Mouse (Mus musculus): ENCODE data around the gene Hdac11. TPM values are rescaled to one million over a fixed set of nuclear protein-coding genes. Genes with fewer than 3 reads are reported as not detected.
"Not testable (repeated sequence)": the region's sequence is repeated elsewhere in the genome, so short reads cannot be mapped to it uniquely, and the experiment has no call there.

Hdac11 gene
- polyA plus RNA-seq (2012; rRNA removed): 24.2 and 26.6 TPM in 2 replicates

DNA sequence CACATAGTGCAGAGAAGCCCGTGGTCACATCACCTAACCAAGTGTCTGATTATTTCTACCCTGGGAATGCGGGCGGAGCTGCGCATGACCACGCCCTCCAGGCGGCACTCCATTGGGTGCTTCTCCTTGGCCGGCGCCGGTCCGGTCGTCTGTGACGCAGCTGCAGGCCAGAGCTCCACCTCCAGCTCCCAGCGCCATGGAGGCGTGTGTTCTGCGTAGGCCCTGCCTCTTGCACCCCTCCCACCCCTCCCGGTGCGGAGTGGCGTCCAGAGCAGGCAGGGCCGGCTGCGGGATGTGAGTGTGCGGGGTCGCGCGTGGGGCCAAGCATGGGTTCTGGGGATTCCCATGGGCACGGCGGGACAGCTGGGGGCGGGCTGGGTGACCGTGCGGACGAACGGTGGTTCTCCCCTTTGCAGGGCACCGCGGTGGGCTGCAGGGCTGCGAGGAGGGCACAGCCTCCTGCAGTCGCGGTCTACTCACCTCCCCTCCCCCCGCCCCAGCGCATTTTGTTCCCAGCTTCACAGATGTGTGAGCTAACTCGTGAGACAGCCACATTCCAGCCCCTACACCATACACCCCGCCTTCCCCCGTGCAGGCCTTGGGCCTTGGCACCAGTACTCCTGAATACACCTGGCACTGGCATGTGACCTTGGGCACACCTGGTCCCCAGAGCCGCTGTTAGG lies at the start of gene Hdac11:
Hdac11 (plus strand) TSS at position 112 of the 683 bp plus-strand sequence.
- peak; percentile 67 for DNase-seq (ENCODE audit: low spot score)

DNA sequence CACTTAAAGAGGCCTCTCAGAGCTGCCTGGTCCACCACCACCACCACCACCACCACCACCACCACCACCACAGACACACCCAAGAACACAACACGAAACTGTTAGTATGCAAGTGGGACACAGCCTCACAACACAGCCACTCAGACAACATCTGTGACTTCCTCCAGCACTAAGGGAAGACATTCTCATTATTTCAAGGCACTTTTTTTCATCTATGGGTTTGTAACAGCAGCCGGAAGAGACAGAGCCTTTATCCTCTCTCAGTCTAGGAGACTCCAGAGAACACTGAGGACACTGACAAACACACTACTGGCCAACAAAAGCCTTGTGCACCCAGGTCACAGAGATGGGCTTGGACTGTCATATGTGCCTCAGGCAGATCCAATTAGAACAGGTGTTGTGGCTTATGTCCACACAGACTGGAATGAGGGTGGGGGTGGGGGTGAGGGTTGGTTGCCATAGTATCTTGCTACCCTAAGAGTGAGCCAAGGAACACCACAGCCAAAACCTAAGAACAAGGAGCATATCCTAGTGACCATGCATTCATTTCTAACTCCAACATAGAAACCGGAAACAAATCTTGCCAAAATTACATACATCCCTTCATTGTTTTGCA lies 48.1 kb upstream of the Hdac11 start:
- DNase-seq (ENCODE audit: low spot score): no peak

GRCm38 (mm10) chr6:91108917-91109450 lies 47.5 kb upstream of the Hdac11 start:
- no peak for DNase-seq (ENCODE audit: low spot score)

- DNase-seq (ENCODE audit: low spot score): no peak
Observed at GRCm38 (mm10) chr6:91109489-91109888, 47.0 kb upstream of the Hdac11 start.

- no peak for DNase-seq (ENCODE audit: low spot score)
Observed at GRCm38 (mm10) chr6:91110323-91111020, 46.0 kb upstream of the Hdac11 start.

- no peak for DNase-seq (ENCODE audit: low spot score)
Observed at GRCm38 (mm10) chr6:91111141-91111953, 45.1 kb upstream of the Hdac11 start.

DNA sequence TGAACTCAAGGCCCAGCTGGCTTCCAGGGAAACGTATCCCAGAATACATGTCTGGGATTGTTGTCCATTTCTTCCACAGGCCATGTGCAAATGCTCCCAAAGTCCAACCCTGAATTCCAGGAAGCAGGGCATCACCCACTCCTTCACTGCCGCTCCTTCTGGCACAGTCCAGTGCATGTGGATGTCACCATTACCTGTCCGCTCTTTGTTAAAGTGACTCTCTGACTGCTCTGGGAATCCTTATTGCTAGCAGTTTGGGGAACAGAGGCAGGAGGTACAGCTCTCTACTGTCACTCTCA lies 44.6 kb upstream of the Hdac11 start:
- DNase-seq (ENCODE audit: low spot score): no peak

GRCm38 (mm10) chr6:91114716-91115115 lies 41.7 kb upstream of the Hdac11 start:
- no peak for DNase-seq (ENCODE audit: low spot score)

DNA sequence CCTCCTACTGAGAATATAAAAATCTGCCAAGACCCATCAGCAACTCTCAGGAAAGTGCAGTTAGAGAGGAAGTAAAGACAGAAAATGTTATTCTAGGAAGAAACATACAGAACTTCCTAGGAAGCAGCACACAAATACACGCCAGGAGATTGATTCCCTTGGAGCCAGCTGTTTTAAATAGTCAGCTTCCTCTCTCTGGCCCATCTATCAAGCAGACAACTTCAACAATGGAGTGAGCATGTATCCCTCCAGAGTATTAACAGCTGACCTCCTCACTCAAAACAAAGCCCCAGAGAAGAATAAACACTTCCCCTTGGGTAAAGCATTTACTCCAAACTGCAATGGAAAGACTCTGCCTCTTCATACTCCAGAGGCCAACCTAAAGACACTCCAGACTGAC lies 41.3 kb upstream of the Hdac11 start:
- no peak for DNase-seq (ENCODE audit: low spot score)

DNA sequence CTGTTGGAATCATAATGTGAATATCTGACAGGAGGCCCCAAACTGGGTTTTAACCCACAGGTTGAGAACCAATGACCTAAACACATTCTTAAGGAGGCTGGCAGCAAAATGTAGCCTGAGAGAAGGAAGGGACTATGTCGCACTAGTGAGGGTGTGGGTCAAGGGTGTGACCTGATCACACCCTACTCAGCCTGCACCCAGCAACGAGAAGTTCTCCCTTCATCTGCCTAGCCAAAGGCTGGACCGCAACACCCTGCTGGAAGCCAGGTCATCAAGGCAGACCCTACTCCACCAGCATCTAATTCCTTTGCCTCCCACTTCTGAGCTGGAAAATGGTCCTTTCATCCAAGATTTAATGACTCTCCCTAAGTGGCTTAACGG lies 40.6 kb upstream of the Hdac11 start:
- no peak for DNase-seq (ENCODE audit: low spot score)

DNA sequence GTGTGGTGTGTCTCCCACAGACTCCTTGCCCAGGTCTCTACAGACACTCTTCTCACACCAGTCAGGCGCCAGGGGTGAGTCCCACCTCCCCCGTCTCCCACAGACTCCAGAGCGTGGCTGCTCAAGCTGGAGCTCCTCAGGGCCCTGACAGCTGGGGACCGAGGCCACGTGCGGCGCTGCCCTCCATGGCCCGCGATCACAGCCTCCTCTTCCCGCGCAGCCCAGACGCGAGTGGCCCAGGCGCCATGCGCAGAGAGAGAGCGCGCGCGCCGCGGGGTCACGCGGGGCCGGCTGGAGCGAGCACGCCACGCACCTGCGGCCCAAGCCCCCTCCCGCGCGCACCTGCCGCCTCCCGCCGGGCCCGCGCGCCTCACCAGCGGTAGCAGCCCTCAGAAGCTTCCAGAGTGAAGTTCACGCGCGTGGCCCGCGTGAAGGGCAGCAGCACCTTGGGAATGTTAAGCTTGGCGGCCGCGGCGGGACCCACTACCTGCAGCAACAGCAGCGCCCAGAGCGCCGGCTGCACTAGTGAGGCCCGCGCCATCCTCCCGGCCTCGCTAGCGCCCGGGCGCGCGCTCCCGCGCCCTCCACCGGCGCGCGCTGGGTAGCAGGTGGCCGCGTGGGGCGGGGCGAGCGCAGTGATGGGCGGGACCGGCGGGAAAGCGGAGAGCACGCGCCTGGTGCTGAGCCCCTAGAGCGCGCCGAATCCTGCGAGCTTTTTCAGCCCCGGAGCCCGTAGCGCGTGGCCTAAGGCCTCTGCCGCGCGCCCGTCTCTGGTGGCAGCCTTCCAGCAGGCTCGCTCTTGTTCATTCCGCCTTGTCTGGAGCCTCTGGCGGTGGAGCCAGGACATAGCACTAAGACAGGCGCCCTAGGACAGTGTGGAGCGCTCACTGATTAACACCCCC lies 40.0 kb upstream of the Hdac11 start, which contains the start of gene Nup210:
Nup210 (minus strand) TSS at position 586 of the 902 bp plus-strand sequence.
- DNase-seq (ENCODE audit: low spot score): peak; percentile 80

GRCm38 (mm10) chr6:91117149-91117548 lies 39.3 kb upstream of the Hdac11 start:
- DNase-seq (ENCODE audit: low spot score): no peak

GRCm38 (mm10) chr6:91118526-91118925 lies 37.9 kb upstream of the Hdac11 start:
- no peak for DNase-seq (ENCODE audit: low spot score)

GRCm38 (mm10) chr6:91120206-91120605 lies 36.3 kb upstream of the Hdac11 start:
- no peak for DNase-seq (ENCODE audit: low spot score)

- not testable (repeated sequence) for DNase-seq (ENCODE audit: low spot score)
Observed at GRCm38 (mm10) chr6:91121089-91121488, 35.4 kb upstream of the Hdac11 start.

DNA sequence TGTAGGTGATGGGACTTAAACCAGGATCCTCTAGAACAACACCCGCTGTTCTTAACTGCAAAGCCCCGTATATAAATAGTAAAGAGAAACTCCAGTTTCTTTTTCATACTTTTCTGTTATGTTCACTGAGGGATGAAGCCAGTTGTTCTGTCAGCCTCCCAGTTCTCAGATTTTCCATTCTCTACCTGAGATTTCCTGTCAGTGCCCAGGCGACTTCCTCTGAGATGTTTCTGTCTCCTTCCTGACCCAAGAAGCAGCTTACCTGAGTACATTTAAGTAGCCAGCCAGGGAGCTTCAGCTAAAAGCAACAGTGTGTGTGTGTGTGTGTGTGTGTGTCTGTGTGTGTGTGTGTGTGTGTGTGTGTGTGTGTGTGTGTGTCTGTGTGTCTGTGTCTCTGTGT lies 33.0 kb upstream of the Hdac11 start:
- DNase-seq (ENCODE audit: low spot score): no peak

GRCm38 (mm10) chr6:91124286-91125227 lies 31.9 kb upstream of the Hdac11 start:
- DNase-seq (ENCODE audit: low spot score): no peak

DNA sequence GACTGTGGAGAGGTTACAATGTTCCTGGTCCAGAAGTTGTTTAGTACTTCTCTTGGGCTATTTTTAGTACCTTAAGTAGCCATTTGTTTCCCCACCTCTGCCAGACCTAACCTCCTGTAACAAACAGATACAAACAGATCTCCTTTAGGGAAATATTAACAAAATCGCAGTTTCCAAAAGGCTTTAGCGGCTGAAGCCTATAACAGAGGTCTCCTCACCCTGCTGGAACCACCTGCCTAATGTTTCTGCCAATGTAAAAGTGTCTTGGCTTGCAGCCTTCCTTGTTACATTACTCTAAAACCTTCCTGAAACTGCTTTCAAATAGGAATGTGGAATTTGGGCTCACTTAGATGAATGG lies 31.3 kb upstream of the Hdac11 start:
- no peak for DNase-seq (ENCODE audit: low spot score)

GRCm38 (mm10) chr6:91128996-91129395 lies 27.5 kb upstream of the Hdac11 start:
- DNase-seq (ENCODE audit: low spot score): no peak

DNA sequence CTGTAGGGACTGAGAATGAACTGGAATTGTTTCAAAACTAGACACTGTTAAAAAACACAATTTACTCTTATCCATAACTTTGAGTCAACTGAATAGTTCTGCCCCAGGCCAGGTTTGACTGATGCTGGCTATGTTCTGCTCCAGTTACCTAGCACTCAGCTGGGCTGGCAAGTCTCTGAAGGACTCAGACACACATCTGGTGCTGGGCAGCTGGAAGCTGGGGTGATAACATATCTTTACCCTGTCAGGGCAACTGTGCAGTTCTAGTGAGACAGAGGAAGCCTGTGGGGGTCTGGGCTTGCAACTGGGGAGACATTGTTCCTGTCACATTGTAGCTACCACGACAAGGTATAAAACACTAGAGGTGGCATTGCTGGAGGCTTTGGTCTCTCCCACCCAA lies 25.6 kb upstream of the Hdac11 start:
- no peak for DNase-seq (ENCODE audit: low spot score)
